Mouse (Mus musculus): Measurements from ENCODE around the gene Calr4.

Calr4 gene

DNA sequence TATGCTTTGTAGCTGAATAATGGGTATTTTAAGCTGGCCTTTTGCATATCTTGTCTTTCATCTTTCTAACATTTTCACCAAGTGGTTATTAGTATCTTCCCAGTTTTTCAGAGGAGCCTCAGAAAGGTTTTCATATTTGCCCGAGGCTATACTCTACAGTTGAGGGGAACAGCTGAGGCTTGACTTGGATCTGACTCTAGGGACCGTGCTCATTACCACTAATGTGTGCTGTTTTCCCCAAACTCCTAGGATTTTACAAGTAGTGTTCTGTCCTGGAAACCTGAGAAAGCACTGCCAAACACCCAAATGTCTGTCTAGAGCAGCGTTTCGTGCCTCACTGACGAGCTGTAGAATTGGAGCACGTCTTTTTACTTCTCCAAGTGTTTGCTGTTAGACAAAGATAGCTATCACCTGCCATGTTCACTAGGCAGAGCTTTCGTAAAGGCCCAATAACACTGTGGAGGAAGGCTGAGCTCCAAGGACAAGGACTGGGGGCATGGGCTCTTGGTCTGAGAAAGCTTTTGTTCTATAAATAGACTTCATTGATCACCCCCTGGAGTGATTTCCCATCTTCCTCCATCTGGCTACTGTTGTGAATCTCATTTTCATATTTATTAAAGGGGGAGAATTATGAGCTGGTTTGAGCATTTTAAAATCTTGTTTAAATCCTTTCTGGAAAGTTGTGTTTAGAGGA is 2.0 kb downstream of the Calr4 start:
- DNase-seq (ENCODE audit: low read depth): no peak

DNA sequence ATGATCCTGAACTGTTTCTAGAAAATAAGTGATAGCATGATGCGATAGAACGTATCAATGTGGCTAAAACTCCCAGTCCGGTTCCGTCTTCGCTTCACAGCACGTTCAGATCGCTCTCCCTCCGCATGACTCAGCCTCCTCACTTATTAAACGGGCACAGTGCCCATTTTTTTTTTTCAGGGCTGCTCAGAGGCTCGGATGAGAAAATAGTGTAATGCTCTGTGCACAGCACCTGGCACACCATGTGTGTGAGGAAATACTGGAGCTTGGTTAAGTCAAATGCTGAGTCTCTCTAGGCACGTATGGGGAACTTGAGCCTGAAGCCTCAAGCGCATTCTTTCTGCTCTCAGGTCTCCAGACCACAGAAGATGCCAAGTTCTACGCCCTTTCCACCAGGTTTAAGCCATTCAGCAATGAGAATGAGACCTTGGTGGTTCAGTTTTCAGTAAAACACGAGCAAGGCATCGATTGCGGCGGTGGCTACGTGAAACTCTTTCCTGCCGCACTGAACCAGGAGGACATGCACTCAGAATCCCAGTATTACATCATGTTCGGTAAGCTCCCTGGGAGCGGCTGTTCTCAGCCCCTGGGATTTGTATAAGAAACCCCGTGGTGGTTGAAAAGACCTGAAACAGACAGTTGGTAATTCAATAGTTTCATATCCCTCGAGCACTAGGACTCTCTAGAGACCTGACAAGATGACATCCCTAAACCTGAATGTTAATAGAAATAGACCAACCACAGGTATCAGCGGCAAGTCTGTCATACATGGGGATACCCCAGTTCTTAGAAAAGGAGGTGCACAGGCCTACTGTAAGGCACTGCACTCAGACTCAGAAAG is 4.4 kb downstream of the Calr4 start:
- no peak for DNase-seq (ENCODE audit: low read depth)

DNA sequence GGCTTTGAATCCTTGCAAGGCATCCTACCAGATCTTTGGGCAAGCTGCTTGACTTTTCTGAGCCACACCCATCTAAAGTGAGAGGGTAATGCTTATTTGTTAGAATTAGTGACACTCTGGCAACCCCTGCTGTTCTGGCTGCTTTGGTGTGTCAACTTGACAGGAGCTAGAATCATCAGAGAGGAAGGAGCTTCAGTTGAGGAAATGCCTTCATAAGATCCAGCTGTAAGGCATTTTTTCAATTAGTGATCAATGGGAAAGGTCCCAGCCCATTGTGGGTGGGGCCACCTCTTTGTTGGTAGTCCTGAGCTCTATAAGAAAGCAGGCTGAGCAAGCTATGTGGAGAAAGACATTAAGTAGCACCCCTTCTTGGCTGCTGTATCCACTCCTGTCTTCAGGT is 6.9 kb downstream of the Calr4 start:
- DNase-seq (ENCODE audit: low read depth): no peak

DNA sequence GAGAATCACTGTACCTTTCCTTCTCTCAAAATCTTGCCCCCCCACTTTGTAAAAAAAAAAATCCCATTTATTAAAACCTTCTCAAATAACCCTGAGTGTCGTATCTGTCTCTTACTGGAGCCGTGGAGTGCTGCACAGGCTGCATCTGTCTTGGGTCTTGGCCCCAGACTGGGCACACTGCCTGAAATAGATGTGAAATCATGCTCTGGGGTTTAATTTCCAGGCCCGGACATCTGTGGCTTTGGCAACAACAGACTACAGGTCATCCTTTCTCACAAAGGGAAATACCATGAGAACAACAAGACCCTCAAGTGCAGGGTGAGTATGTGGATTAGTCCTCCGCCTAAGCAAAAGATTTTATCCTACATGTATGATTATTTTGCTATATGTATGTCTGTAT is 7.6 kb downstream of the Calr4 start:
- no peak for DNase-seq (ENCODE audit: low read depth)

DNA sequence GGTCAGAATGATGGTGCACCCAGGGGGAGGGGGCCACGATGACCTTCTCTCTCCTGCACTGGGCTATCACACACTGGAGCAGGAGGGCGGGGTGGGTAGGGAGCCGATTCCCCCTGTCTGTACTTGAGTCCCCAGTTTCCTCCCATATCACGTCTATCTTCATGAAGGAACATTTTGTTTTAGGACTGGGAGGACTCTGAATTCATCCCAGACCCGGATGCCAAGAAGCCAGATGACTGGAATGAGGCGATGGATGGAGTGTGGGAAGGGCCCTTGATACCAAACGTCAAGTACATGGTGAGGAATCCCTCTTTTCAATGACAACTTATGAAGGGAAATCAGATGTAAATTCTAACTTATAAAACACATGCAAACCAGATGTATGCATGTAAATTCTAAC is 10.2 kb downstream of the Calr4 start:
- DNase-seq (ENCODE audit: low read depth): no peak

DNA sequence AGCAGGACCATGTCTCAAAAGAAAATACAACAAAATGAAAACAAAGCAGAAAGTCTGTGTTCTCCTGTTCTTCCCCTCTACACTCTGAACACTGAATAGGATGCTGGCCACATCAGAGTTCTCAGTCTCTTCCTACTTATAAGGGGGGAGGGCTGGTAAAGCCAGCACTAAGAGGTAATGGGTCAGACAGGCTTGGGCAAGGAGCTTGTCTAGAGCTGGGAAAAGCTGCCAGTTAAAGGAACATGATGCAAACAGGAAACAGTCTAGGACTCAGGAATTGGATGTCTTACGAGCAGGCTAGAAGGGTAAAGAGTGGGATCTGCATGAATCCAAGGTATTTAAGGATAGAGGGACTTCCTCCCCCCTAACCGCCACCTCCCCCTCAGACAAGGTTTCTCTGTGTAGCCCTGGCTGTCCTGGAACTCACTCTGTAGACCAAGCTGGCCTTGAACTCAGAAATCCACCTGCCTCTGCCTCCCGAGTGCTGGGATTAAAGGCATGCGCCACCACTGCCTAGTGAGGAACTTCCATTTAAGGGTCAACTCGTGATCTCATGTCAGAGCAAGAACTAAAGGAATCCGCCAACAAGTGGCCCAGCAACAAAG is 10.8 kb downstream of the Calr4 start:
- no peak for DNase-seq (ENCODE audit: low read depth)

DNA sequence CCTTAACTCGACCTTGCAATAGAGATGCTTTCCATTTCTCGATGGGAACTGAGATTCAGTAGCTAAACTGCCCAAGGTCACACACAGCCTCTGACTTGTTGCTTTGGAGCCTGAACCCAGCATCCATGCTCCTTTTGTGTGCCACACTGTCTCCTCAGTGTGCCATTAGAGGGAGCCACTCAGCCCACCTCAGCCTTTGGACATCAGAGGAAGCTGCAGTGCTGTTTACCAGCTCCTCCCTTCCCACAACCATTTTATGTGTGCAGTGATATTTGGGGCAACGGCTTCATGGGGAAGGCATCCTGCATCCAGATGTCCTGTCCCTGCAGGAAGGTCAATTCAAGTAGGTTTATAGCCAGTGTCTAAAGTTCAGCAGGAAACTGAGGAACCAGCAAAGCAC is 17.3 kb downstream of the Calr4 start:
- peak; percentile 49 for DNase-seq (ENCODE audit: low read depth)

DNA sequence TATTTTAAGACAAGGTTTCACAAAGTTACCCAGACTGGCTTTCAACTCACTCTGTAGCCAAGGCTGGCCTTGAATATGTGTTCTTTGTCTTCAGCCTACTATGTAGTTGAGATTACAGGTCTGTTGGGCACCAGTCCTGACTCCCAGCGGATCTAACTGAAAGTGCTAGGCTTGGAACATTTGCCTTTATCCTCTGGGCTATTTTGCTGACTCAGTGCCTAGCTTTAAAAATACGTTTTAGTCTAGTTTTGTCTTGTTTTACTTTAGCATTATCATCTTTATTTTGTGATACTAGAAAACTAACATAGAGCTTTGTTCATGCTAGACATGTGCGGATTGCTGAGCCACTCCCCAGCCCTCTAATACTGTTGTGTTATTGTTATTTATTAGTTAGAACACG is 17.9 kb downstream of the Calr4 start:
- no peak for DNase-seq (ENCODE audit: low read depth)

DNA sequence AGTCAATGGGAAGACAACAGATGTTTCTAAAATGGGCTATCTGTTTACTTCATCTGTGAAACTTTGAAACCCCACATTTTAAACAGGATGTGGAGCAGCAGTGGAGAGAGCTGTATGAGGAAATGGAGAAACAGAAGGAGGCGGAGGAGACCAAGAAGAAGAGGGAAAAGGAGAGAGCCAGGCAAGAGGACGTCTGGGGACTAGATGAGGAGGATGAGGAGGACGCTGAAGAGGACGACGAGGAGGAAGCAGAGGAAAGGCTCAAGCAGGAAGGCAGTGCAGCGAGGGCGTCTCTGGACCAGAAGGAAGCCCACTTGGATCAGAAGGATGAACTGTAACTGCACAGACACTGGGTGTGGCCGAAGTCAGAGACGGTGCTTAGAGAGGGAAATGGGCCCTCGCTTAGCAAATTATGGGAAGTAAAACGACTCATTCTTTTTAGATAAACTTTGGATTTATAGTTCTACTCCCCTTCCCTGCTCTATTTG is 19.4 kb downstream of the Calr4 start:
- DNase-seq (ENCODE audit: low read depth): no peak

DNA sequence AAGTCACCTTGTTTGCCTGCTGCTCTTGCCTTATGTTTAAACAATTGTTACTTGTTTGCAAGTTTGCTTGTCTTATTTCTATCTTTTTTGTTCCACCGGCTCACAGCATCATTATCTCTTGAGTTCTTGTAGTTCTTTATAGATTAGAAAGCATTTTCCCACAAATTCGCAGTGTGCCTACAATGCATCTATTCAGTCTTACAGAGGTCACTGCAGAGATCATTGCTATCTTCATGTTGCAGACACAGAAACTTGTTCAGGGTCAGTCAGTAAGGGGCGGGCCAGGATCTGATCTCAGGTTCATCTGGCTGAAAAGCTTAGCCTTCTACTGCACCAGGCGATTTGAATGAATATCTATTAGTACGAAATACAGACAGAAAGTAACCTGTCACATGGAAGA is 20.2 kb downstream of the Calr4 start:
- DNase-seq (ENCODE audit: low read depth): peak; percentile 66

DNA sequence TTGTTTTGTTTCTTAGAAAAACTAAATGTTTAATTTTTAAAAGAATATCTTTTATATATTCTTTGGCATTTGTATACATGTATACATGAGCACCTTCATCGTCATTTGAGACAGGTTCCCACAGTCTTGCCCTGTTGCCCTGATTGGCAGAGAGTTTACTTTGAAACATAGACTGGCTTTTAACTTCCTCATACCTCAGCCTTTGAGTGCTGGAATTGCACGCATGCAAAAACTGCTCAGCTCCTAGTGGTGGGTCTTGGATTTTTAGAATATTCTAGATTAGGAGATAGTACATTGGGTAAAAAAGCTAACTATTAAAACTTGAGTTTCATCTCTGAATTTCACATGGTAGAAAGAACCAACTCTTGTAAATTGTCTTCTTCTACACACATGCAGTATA is 21.0 kb downstream of the Calr4 start:
- DNase-seq (ENCODE audit: low read depth): no peak

DNA sequence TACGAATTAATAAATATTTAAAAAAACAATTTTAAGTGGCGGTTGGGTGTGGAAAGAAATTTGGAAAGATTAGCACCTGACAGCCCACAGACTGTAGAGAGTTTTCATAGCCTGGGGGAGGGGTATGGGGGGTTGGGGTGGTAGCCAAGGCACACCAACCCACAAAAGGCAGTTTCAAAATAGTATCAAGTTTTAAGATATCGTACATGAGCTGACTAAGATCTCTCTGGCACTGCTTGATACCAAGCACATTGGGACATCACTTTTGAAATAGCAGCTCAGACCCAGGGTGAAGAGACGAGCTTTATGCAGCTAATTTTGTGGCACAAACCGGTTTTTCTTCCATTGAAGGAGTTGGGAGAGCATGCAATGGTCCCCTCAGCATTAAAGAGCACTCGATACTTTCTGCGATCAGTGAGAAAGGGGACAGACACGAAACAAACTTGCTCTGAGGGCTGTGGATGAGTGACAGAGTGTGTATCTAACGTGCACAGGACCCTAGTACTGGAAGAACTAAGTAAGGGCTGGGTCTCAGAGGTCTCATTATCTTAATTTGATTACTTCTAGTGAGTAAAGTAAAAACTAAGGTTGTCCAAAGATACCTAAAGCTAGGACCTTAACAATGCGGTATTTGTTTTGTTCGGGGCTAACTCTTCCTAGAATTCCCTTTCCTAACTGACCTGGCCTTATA is 21.6 kb downstream of the Calr4 start:
- DNase-seq (ENCODE audit: low read depth): no peak

DNA sequence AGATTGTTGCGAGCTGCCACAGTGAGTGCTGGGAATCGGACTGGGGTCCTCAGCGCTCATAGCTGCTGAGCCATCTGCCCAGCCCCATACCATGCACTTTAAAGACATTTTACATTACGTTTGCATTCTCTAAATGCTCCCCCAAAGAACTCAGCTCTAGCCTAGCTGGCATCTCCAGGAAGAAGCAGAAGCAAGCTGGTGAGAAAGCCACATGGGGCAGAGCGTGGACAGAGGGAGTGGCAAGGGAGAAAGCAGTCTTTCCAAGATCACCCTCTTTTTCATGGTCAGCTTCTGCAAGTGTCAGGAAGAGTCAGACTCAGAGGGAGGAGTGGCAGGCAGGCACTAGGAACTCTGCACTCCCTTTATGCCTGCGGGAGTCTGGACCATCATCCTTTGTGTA is 22.5 kb downstream of the Calr4 start:
- no peak for DNase-seq (ENCODE audit: low read depth)

DNA sequence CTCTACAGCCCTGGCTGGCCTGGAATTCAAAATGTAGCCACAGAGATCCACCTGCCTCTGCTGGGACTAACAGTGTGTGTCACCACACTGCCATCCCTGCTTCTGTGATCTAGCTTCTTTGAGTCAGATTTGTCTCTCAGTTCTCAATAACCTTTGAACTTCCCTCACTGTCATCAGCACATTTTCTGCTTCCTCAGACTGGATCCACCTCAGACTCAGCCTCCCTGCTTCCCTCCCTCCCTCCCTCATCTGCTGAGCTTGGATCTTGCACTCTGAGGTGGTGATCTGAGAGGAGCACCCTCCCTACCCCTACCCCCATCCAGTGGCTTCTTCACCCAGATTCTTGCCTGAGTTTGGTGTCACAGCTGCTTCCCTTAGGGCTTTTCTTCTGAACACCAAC is 23.4 kb downstream of the Calr4 start:
- no peak for DNase-seq (ENCODE audit: low read depth)

DNA sequence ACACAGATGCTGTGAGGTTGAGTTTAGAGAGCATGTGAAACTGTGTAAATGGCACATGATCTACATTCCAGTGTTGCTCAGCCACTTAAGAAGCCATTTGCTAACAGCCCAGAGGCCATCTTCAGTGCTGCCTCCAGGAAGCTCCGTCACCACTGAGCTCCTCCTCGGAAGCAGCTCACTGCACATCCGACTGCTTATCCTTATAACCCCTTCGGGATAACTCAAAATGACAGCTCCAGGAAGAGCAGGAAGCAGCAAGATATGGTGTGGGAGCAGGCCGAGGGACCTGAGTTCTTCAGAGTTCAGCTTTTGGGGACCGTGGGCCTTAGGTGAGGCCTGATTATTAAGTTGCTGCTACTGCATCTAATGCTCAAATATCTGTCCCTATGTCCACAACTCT is 27.8 kb downstream of the Calr4 start:
- no peak for DNase-seq (ENCODE audit: low read depth)

DNA sequence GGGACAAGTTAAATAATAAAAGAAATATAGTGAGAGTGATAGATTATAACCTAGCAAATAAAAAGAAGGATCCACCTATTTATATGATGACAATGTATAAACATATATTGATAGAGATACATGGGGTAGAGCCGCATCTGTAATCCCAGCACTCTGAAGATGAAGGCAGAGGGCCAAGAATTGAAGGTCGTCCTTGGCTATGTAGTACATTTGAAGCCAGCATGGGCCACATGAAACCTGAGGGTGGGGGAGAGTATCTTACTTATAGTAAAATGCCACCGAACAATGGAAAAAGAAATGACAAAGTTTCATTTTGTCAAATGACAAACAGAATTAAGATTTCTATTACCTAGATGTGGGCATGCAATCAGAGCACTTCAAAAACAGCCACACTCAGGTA is 31.8 kb downstream of the Calr4 start:
- DNase-seq (ENCODE audit: low read depth): no peak

DNA sequence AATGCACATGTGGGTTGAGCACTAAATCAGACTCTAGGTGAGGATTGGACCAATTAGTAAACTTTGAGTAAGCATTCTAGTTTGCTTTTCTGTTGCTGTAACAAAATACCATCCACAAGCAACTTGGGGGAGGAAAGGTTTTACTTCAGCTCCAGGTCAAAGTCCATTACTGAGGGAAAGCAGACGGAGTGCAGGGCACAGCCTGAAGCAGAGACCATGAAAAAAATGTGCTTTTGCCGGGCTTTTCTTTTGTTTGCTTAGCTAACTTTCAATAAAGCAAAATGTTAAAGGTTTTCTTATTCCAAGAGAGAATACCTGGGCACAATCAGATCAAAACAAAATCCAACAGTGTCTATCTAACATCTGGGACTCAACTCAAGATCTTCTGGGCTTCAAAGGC is 32.5 kb downstream of the Calr4 start:
- no peak for DNase-seq (ENCODE audit: low read depth)

DNA sequence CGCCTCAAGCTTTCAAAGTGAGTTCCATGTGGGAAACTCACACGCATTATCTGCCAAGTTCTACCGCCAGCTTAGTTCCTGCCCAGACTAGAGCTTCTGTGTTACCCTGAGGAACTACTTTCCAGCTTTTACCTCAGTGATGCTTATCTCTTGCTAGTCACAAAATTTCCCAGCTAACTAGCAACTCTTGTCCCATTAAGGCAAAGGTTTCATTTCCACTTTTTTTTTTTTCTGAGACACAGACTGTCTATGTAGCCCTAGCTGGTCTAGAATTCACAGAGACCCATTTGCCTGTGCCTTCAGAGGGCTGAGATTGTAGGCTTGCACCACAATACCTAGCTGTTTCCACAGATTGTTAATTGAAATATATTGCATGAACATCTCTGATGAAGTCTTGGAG is 33.2 kb downstream of the Calr4 start:
- no peak for DNase-seq (ENCODE audit: low read depth)

DNA sequence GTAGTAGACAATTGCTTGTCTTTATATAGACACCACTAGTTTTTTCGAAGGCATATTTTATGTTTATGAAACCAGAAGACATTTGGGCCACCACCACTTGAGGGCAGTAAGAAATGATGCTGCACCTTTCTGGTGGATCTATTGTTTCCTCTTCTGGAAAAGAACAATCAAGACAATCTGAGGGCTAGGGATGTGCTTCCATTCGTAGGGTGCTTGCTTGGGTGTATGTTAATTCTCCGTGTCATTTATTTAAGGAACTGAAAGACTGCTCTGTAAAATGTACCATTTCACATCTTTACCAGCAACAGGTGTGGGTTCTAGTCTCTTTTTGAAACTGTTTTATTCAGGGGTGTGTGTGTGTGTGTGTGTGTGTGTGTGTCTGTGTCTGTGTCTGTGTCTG is 34.6 kb downstream of the Calr4 start:
- no peak for DNase-seq (ENCODE audit: low read depth)

DNA sequence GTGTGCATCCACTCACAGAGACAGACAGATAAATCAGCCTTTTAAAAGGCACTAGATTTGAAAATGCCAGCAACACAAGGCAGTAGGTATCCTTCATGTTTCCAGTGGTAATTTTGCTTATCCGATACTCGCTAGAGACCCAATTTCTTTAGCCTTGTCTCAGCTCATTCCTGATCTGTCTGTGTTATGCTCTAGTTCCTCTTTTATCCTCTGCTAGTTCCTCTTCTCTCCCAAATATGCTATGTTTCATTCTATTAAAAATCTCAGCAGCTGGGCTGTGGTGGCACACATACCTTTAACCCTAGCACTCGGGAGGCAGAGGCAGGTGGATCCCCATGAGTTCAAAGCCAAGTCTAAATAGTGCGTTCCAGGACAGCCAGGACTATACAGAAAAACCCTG is 37.5 kb downstream of the Calr4 start:
- no peak for DNase-seq (ENCODE audit: low read depth)

DNA sequence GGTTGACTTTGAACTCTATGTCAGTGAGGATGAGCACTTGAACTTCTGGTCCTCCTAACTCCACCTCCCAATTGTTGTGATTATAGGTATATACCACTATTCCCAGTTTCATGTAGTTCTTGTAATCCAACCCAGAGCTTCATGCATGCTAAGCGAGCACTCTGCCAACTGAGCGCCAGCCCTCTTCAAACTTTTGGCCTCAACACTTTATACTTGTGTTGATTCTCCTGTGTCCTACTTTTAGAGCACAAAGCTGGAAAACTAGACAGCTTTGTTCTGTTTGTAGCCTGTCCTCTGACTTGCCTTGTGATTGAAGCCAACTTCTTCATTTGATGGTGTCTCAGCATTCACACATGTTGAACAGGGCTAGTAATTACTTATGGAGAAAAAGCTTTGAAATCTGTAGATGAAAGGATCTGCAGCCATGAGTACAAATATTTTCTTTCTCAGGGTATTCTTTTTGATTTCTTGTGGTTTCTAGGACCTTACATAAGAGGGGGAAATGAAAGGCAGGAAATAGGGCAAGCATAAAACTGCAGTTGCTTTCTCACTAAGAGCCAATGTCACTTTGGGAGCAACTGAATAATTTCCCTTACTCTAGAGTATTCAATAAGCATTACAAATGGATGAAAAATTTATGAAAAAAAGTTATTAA is 39.4 kb downstream of the Calr4 start:
- DNase-seq (ENCODE audit: low read depth): no peak
